Mouse (Mus musculus): ENCODE data around the gene Il11. TPM values are rescaled to one million over a fixed set of nuclear protein-coding genes. Genes with fewer than 3 reads are reported as not detected.
"Not testable (repeated sequence)": the region's sequence is repeated elsewhere in the genome, so short reads cannot be mapped to it uniquely, and the experiment has no call there.

The Il11 gene
- total RNA-seq (2014; rRNA removed) (2.0 TPM in 1 of 2 replicates, not detected in the other), polyA plus RNA-seq (2015; fragmentation: Nextera tagmentation; extraction: Ambion mirVana) (1.1 and 1.3 TPM in 2 replicates)

DNA sequence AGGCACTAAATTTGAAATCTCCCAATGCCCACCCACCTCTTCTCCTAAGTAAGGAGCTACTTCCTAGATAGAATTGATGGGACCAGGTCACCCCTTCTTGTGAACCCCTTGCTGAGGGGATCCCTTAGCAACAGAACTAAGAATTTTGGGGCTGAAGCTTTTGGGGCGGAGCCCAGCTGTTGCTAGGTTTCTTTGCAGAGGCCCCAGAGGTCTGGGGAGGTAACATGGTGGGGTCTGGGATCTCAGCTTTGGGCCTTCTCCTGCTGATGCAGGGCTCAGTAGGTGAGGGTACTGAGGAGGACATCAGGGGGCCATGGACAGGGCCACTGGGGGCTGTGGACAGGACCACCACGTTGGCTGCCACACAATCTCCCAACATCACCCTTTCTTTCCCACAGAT is at the start of gene Il11, which contains the start of gene Tmem190:
Gene Il11, minus strand, starts transcription at position 101 of the 400 bp plus-strand sequence.
Gene Tmem190, plus strand, starts transcription at position 179 of the 400 bp plus-strand sequence.
- Histone ChIP-seq H3K27me3 (ENCODE audit: insufficient read depth, low read length) (peaks cover 9% of the 10 kb centered on the region; the same call in 1 of the 2 replicates), H3K27ac (no peak within 1 kb of the TSS), H3K9ac (replicated peaks; ENCODE audit: low read length) (no peak within 1 kb of the TSS), H3K4me1 (ENCODE audit: insufficient read depth, low read length) (no peaks in the 10 kb centered on the region), H3K4me3 (ENCODE audit: low read length) (no peak within 1 kb of the TSS), H3K4me2 (ENCODE audit: low read depth, low read length) (no peak within 1 kb of the TSS), H3K36me3 (ENCODE audit: insufficient read depth, low read length) (no peaks in the 10 kb centered on the region), H3K9me3 (ENCODE audit: low read length) (no peaks in the 10 kb centered on the region)
- no peak for TF ChIP-seq CTCF (IDR thresholded peaks at IDR 0.05; ENCODE audit: low read depth)
- WGBS, result 81% methylated on average over 2 of the region's 2 CpGs
- DNase-seq (ENCODE audit: low spot score), result no peak
- ATAC-seq, result no peak

- WGBS, result 16% methylated on average over 12 of the region's 12 CpGs
- no peak for DNase-seq (ENCODE audit: low spot score)
- H3K27ac ChIP-seq, result no peak overlapping the region
- TF ChIP-seq CTCF (IDR thresholded peaks at IDR 0.05; ENCODE audit: low read depth), result no peak
- H3K9me3 ChIP-seq (ENCODE audit: low read length), result no peaks in the 10 kb centered on the region
- H3K4me1 ChIP-seq (ENCODE audit: insufficient read depth, low read length), result no peaks in the 10 kb centered on the region
- H3K27me3 ChIP-seq (ENCODE audit: insufficient read depth, low read length), result no peaks in the 10 kb centered on the region
- no peak overlapping the region for H3K4me3 ChIP-seq (ENCODE audit: low read length)
- ATAC-seq, result no peak
- no peaks in the 10 kb centered on the region for H3K36me3 ChIP-seq (ENCODE audit: insufficient read depth, low read length)
- H3K9ac ChIP-seq (replicated peaks; ENCODE audit: low read length), result no peak overlapping the region
- H3K4me2 ChIP-seq (ENCODE audit: low read depth, low read length), result no peak overlapping the region
These were observed 47.8 kb upstream of the Il11 start for GRCm38 (mm10) chr7:4830476-4830875.

- H3K27ac ChIP-seq, result no peak overlapping the region
These were observed 42.7 kb upstream of the Il11 start for GRCm38 (mm10) chr7:4825365-4825764.

DNA sequence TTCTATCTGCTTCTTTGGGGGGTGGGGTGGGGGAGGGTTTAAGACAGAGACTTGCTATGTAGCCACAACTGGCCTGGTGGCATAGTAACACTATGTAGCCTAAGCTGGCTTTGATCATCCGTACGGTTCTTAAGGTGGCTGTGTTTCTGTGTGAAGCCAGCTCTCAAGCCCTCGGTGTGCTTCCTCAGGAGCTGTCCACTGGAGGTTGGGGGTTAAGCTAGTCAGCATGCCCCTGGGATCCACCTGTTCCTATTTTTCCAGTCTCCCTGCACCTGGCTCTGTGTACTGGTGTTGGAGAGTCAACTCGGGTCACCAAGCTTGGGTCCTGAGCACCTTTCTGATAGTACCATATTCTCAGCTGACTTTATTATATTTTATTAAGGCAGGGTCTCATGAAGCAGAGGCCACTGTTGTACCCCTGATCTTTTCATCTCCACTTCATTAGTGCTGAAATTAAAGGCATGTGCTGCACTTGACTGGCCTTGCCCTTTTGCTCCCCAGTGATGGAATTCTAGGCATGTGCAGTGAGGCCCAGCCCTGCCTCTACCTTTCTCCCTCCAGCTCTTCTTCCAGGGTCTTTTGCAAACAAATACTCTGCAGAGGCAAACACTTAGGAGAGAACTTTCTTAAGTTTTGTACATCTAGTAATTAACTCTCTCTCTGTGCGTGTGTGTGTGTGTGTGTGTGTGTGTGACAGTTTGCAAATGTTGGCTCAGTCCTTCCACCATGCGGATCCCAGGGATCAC is 39.7 kb upstream of the Il11 start:
- no peak for DNase-seq (ENCODE audit: low spot score)
- Histone ChIP-seq H3K4me1 (ENCODE audit: insufficient read depth, low read length) (no peaks in the 10 kb centered on the region), H3K9me3 (ENCODE audit: low read length) (no peaks in the 10 kb centered on the region), H3K4me3 (ENCODE audit: low read length) (no peak overlapping the region), H3K9ac (replicated peaks; ENCODE audit: low read length) (no peak overlapping the region), H3K27ac (peak overlapping the region; percentile 69), H3K27me3 (ENCODE audit: insufficient read depth, low read length) (no peaks in the 10 kb centered on the region), H3K36me3 (ENCODE audit: insufficient read depth, low read length) (no peaks in the 10 kb centered on the region), H3K4me2 (ENCODE audit: low read depth, low read length) (no peak overlapping the region)
- no peak for TF ChIP-seq CTCF (IDR thresholded peaks at IDR 0.05; ENCODE audit: low read depth)
- WGBS, result 73% methylated on average over 6 of the region's 6 CpGs
- ATAC-seq, result no peak; the same call in 1 of the 2 replicates

More at GRCm38 (mm10) chr7:4825365-4825764, 42.7 kb upstream of the Il11 start:
- TF ChIP-seq CTCF (IDR thresholded peaks at IDR 0.05; ENCODE audit: low read depth), result no peak
- 54% methylated on average over 4 of the region's 4 CpGs for WGBS
- Histone ChIP-seq H3K4me3 (ENCODE audit: low read length) (no peak overlapping the region), H3K36me3 (ENCODE audit: insufficient read depth, low read length) (no peaks in the 10 kb centered on the region), H3K9ac (replicated peaks; ENCODE audit: low read length) (no peak overlapping the region), H3K4me1 (ENCODE audit: insufficient read depth, low read length) (no peaks in the 10 kb centered on the region), H3K4me2 (ENCODE audit: low read depth, low read length) (no peak overlapping the region), H3K27me3 (ENCODE audit: insufficient read depth, low read length) (no peaks in the 10 kb centered on the region), H3K9me3 (ENCODE audit: low read length) (no peaks in the 10 kb centered on the region)
- ATAC-seq, result no peak
- DNase-seq (ENCODE audit: low spot score), result no peak

DNA sequence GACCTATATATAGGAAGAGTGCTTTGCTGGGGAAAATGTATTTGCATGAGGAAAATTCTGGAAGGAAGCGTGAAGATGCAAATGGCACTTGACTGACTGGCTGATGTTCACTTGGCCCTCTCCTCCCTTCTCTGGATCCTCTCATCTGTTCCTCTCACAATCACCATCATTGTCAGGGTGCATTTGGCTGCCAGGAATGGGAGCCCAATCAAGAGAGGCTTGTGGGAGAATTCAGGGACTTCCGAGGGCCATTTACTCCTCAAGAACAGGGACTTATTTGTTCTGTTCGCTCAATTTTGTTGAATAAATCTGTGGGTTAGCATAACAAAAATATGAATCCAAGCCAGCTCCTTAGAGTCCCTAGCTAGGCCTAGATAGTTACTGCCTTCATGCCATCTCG is 39.0 kb upstream of the Il11 start:
- WGBS, result 72% methylated on average over 4 of the region's 4 CpGs
- Histone ChIP-seq H3K27me3 (ENCODE audit: insufficient read depth, low read length) (no peaks in the 10 kb centered on the region), H3K9me3 (ENCODE audit: low read length) (no peaks in the 10 kb centered on the region), H3K36me3 (ENCODE audit: insufficient read depth, low read length) (no peaks in the 10 kb centered on the region), H3K4me1 (ENCODE audit: insufficient read depth, low read length) (no peaks in the 10 kb centered on the region), H3K27ac (peak overlapping the region; percentile 69; the same call in 1 of the 2 replicates), H3K4me3 (ENCODE audit: low read length) (no peak overlapping the region), H3K4me2 (ENCODE audit: low read depth, low read length) (no peak overlapping the region), H3K9ac (replicated peaks; ENCODE audit: low read length) (no peak overlapping the region)
- ATAC-seq (peak; percentile 69; the same call in 1 of the 2 replicates), DNase-seq (ENCODE audit: low spot score) (peak; percentile 26)
- no peak for TF ChIP-seq CTCF (IDR thresholded peaks at IDR 0.05; ENCODE audit: low read depth)

- H3K4me1 ChIP-seq (ENCODE audit: insufficient read depth, low read length); H3K4me2 ChIP-seq (ENCODE audit: low read depth, low read length); H3K4me3 ChIP-seq (ENCODE audit: low read length); H3K9ac ChIP-seq (replicated peaks; ENCODE audit: low read length); H3K36me3 ChIP-seq (ENCODE audit: insufficient read depth, low read length); ATAC-seq; H3K27ac ChIP-seq; H3K27me3 ChIP-seq (ENCODE audit: insufficient read depth, low read length); DNase-seq (ENCODE audit: low spot score); H3K9me3 ChIP-seq (ENCODE audit: low read length): not testable (repeated sequence)
- 93% methylated on average over 7 of the region's 7 CpGs for WGBS
These were observed 38.3 kb upstream of the Il11 start for GRCm38 (mm10) chr7:4820925-4821324.

- Histone ChIP-seq H3K9me3 (ENCODE audit: low read length) (no peaks in the 10 kb centered on the region), H3K9ac (replicated peaks; ENCODE audit: low read length) (no peak overlapping the region), H3K36me3 (ENCODE audit: insufficient read depth, low read length) (no peaks in the 10 kb centered on the region), H3K27ac (no peak overlapping the region), H3K27me3 (ENCODE audit: insufficient read depth, low read length) (no peaks in the 10 kb centered on the region), H3K4me2 (ENCODE audit: low read depth, low read length) (no peak overlapping the region), H3K4me1 (ENCODE audit: insufficient read depth, low read length) (peaks cover 5% of the 10 kb centered on the region), H3K4me3 (ENCODE audit: low read length) (no peak overlapping the region)
- DNase-seq (ENCODE audit: low spot score) (no peak), ATAC-seq (no peak)
- TF ChIP-seq CTCF (IDR thresholded peaks at IDR 0.05; ENCODE audit: low read depth), result no peak
These were observed 33.9 kb upstream of the Il11 start for GRCm38 (mm10) chr7:4816559-4816958.
